Mouse (Mus musculus): ENCODE measurements at regions not wholly inside any gene's neighbourhood (a gene's known extent, or its start where the extent isn't known, plus 50 kb on each side); places are given as distances from the start of the nearest gene placed in this dataset.
"Not testable (repeated sequence)": the region's sequence is repeated elsewhere in the genome, so short reads cannot be mapped to it uniquely, and the experiment has no call there.

DNA sequence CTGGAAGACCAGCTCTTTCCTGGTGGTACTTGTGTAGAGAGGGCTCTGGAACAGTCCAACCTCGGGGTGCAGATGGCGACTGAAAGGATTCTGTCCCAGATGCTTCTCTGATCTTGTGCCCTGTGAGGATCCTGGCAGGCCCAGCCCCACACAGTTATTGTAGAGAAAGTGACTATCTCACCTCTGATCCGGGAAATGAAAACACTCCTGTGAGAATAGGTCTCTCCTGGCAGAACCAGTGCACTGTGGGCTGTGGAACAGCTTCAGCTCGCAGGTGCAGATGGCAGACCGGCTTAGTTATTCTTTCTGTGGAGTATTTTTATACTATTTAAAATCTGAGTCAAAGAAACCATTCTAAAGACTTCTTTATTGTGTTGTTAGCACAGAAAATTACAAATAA, 742.1 kb upstream of the Marcks start:
- no peak for DNase-seq (ENCODE audit: low read depth in 1 of 2, low spot score in 2 of 2)

DNA sequence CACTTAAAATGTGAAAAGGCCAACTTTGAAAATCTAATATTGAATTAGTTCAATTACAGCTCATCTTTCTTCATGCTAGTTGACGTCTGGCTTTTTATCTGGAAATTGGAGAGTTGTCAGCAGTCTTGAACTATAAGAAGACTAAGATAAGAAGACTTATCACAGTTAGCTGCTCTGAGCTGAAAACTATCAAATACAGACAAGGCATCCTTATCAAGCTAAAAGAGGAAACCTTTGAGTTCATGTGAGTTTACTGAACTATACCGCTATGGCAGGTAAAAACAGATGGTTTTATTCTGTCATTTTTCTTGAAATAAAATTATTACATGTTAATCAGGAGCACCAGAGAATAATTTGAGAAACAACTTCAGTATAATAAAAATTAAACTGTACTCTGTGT, 735.2 kb upstream of the Marcks start:
- no peak for DNase-seq (ENCODE audit: low read depth in 1 of 2, low spot score in 2 of 2)

DNA sequence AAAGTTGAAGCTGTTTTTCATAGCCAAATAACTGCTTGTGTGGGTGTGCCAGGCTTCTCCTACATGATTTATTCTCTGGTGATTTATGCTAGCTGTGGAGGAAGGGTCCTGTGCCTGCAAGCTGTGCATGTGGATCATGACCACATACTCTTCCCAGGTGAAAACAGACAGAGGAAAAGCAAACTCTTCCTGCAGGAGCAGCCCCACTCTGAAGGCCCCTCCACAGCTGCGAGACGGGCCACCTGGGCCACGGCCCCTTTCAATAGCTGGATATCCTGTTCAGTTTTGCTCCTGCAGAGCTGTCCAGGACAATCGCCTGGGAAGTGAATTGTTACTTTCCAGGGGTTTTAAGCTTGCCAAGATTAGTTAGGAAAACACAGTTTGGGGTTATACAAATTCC, 722.3 kb upstream of the Marcks start:
- no peak for DNase-seq (ENCODE audit: low read depth in 1 of 2, low spot score in 2 of 2)

DNA sequence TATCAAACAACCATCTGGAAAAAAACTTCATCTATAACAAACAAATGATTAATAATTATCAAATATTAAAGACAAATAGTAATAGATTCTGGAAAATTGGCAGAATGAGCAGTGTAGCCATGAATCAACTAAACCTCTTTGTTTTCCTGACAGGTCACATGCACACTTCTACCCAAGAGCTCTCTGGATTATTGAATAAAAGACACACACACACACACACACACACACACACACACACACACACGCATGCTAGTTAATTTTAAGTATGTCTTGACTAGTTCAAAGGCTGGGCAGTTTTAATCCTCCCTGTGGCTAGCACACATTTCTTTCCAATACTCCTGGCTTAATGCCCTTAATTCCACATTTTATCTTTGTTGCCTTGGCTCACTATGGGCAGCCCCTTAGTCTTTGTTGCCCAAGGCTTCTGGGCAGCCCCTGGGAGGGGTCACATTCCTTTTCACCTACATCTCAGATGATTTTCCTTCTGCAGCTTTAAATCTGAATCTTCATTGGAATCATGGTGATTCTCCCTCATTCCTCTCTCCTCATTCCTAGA, 710.6 kb upstream of the Marcks start:
- no peak for DNase-seq (ENCODE audit: low read depth in 1 of 2, low spot score in 2 of 2)

DNA sequence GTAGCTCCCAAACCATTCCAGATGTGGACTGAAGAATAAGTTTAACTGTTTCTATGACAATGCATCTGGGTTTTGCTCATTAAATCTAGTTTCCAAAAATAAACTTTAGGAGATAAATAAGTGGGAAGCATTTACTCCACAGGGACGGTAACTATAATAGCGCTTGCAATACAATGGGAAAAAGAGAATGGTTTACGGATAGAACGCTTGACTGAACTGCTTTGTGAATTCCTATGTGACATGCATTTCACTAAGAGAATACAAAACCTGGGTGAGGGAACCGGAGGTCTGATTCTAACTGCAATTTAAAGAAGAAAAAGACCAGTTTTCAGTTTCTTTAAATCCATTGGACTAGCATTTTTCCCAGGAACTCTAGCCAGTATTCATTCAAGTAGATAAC, 704.1 kb upstream of the Marcks start:
- no peak for DNase-seq (ENCODE audit: low read depth in 1 of 2, low spot score in 2 of 2)

DNA sequence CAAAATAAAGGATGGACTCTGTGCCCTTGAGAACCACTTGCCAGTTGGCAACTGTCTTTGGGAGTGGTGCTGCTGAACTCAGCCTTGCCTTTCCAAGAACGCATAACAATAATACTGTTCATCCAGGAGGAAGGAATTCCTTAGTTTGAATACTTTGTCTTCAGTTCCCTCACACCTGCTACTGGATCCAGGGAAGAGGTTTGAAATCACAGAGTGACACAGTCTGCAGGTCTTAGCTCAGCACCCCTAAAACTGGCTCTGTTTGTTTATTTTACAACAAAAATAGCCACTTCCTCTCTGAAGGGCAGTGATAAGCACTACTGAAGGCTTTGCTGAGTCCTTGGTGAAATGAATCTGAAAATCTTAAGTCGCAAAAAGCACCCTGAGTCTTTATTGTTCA, 703.1 kb upstream of the Marcks start:
- no peak for DNase-seq (ENCODE audit: low read depth in 1 of 2, low spot score in 2 of 2)

DNA sequence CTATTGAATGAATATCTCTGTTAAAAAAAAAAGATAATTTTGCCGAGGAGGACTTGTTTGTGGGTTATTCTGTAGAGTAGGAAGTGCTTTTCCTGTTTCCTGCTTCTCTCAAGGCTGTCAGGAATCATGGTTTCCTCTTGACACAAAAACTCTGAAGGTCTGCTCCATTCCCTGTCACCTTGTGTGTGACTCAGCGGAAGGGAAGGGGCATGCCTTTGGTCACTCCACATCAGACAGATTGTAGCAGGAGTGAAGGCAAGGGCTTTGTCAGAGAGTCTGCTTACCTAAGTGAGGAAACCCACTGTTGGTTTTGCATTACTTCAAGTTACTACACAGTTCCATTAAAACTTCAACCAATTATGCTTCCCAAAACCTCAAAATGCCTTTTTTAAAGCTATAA, 699.0 kb upstream of the Marcks start:
- no peak for DNase-seq (ENCODE audit: low read depth in 1 of 2, low spot score in 2 of 2)

DNA sequence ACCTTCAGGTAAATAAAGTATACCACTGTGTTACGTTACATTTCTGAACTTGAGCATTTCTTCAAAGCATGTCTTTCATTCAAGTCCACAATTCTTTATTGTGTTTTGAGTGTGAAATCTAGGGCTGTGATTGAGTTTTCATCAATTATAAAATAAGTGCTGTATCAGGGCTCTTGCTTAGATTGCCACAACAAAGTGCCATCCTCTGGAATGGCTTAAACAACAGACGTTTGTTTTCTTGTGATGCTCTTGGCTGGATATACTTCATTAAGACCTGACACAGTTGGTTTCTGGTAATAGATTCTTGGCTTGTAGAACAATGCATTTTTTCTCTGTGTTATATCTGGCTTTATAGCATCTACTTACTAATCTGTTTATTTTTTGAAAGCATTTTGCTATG, 674.3 kb upstream of the Marcks start:
- DNase-seq (ENCODE audit: low read depth in 1 of 2, low spot score in 2 of 2), result no peak

DNA sequence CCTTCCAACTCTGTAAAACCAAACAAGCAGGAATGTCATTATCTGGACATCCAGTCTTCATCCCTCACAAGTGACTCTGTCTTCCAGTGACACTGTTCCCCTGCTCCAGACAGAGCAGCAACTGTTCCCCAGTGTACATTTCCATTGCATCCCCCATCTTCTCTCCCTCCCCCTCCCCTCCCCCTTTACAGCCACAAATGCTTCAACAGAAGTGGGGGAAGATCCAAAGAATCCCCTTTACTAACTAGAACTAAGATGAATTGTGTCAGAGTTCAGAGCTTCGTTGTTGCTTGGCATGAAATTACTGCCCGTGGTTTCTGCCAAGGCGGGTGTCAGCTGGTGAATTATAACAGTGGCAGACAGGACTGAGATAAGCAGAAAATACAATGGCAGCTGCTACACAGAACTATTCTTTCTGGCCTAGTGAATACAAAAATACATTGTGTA, 673.7 kb upstream of the Marcks start:
- DNase-seq (ENCODE audit: low read depth in 1 of 2, low spot score in 2 of 2), result no peak

DNA sequence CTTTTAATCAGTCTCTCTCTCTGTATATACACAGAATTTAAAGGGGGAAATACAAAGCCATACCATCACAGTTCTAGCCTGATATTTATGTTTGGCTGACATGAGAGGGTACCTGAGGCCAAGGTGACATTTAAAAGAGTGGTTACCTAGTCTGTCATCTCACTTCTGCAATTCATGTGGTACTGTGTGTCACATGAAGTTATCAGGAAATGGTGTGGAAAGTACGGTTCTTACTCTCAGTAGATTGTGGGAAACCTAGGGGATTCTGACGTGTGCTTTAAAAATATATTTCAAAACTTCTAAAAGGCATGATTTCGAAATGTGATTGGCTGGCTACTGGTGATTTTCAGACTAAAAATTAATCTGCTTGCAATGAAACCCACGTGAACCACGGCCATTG, 673.1 kb upstream of the Marcks start:
- DNase-seq (ENCODE audit: low read depth in 1 of 2, low spot score in 2 of 2), result no peak

DNA sequence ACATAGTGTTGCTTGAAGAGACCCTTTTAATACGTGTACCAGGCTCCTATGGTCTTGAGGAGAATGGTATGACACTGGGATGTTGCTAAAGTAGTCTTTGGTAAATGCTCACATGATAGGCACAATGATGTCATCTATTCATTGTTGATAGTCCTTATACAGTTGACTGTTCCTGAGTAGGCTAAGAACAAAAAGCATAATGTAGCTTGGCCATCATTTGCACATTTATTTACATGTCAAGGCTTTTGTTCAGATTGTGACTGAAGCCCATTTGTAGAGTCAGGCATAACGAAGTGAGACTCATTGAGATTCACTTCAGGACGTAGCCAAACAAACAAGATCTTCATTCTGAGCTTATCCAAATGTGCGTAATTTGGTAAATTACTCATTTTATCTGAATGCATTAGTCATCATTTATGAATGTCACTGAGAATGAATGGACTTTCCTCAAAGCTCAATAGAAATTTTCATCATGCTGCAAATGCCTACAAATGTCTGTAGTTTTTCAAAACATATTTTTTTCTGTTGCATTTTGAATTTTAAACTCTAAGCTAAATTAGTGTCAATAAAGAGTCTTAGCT, 664.6 kb upstream of the Marcks start:
- no peak for DNase-seq (ENCODE audit: low read depth in 1 of 2, low spot score in 2 of 2)

DNA sequence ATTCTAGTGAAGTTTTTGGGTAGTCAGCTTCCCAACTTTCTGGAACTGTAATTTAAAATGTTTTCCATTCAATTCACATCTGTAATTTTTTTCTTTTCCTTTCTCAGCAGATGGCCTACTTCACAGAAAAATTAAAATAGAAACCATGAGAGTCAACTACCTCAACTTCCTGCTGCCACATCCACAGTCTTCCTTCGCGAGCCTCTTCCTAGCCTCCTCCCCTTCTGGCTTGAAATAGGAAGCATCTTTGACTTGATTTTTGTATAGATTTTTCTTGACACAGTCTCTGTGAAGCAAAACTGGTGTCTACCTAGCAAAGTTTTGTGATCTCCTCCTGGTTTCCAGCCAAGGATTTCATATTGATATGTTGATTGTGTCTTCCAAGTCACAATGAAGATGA, 660.7 kb upstream of the Marcks start:
- DNase-seq (ENCODE audit: low read depth in 1 of 2, low spot score in 2 of 2), result no peak

DNA sequence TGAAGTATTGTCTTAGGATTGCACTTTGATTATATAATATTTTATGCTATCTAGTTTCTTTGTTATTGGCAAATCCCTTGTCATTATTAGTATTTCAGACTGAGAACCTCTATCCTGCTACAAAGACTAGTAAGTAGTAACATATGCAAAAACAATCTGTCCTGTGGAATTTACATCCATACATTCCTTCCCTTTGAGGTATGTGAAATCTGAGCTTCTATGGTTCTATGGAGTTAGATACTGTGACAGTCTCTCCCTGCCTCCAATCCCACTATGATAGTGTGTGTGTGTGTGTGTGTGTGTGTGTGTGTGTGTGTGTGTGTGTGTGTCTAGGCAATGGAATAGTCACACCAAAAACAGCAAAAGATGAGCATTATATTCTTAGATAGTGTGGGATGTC, 659.6 kb upstream of the Marcks start:
- DNase-seq (ENCODE audit: low read depth in 1 of 2, low spot score in 2 of 2), result no peak

DNA sequence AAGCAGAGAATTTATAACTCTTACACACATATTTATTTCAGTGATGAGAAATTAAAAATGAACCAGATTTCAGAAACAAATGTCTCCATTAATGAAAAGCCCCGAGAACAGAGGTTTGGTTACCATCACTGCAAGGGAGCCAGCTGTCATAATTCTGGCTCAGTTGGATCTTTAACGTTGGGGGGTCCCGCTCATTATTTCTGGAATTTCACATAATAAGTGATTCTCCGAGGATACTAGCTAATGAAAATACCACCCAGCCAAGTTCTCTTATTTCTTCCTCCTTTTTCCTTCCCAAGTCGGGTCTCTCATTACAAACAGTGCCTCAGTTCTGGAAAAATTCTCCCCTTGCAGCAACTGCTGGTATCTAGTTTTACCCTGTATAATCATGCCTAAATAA, 659.0 kb upstream of the Marcks start:
- no peak for DNase-seq (ENCODE audit: low read depth in 1 of 2, low spot score in 2 of 2)

DNA sequence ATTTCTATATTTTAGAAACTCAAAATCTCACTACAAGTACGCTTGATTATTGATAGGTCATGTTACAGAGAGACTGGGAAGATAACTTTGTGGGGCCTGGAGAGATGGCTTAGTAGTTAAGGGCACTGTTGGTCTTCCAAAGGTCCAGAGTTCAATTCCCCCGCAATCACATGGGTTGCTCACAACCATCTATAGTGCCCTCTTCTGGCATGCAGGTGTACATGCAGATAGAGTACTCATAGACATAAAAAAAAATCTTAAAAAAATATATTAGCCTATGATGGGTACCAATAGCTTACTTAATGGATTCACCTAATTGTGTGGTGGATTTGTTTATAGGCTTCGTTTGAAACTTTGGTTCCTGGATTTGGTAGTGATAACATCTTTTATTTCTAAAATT, 654.2 kb upstream of the Marcks start:
- no peak for DNase-seq (ENCODE audit: low read depth in 1 of 2, low spot score in 2 of 2)

DNA sequence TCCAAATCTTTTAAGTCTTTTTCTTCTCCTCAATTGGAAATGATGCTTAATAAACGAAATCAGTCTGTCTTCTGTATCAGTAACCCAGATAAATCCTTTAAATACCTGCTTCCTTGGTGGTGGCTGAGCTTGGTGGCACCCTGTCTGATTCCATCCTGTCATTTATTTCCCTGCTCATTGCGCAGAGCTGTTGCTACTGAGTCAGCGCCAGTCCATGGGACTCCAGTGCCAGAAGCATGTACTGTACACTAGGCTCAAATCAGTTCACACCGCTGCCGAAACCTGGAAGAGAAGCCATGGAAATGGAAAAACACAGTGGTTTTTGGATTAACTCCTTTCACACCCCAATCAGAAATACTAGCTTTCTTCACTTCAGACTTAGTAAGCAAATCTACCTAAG, 649.3 kb upstream of the Marcks start:
- no peak for DNase-seq (ENCODE audit: low read depth in 1 of 2, low spot score in 2 of 2)

DNA sequence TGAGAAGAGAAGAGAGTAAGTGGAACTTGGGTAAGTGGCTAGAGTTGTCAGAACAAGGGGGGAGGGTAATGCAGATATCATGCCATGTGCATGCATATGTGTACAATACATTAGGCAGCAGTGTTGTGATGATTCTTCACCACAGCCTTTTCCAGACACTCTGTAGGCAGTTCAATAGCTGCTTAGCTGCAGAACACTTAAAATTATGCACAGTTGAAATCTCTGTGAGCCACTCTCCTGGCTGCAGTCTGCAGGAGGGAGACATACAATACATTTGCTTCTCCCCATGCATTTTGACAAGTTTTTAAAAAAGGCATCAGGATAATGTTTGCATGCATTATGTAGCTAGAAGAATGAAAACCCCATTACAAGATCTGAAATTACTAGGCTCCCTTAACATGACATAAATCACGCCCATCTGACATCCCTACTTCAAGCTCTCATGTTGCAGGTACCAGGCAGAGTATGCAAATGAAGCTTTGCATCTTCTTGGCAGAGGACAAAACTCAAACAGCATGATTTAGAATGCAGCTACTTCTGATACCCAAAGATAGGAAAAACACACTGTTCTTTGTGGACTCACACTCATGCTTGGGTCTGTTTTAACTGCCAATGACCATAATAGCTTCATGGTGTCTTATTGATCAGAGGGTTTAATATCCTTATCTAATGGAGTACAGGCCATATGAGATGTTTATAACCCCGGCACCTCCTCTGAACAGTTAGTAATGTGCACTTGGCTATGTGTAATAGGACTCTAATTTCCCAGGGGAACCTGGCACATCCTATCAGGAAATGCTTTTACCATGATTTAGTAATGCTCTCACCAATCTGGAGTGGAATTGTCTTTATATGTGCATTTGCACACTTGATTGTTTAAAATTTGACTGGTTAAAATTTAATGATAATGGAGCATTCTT, 640.9 kb upstream of the Marcks start:
- no peak for DNase-seq (ENCODE audit: low read depth in 1 of 2, low spot score in 2 of 2)

DNA sequence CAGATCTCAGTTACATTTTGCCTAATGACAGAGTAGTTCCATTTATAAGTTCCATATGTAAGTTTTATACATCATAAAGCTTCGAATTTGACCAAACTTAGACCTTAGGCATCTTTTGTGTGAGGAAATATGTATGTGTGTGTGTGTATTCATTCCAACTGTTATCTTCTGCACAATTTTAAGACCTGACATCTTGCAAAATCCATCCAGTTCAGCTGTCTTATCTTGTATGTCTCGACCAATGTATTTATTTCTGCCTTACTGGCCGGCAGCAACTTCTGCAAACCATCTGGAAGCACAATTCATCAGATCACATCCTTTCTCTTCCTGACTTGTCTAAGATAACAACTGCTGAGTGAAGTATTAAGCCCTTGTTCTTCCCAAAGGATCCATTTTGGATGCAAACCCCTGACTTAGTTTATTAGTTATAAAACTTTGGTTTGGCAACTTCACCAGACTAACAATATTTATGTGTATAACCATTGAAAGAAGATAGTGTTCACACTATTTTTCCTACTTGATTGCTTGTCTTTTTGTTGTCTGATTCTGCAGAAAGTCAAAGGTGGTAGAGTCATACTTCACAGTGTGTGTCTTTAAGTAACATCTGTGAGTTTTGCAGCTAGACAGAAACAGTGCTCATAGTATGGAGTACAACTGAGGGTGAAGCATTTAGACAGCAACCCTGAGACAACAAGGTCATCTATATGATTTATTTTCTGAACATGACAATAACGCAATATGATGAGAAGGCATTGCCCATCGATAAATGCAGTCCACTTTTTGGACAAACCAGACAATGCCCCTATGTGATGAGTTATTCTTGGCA, 622.0 kb upstream of the Marcks start:
- DNase-seq (ENCODE audit: low read depth in 1 of 2, low spot score in 2 of 2), result no peak

DNA sequence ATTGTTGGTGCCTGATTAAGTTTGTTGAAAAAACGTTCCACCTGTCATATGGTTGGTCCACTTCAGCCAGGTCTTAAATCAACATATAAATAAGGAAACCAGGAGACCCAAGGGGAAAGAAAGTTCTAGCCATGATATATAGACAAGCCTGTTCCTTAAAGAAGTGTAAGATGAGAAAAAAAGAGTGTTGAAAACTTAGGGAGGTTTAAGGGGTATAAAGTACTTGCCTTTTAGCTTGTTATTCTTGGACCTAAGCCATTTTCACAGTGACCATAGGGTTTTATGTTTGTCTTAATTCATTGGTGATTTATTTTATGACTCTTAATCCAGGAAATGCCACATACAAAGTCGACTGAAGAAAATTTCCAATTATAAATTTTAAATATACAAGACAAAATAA, 602.9 kb upstream of the Marcks start:
- no peak for DNase-seq (ENCODE audit: low read depth in 1 of 2, low spot score in 2 of 2)

DNA sequence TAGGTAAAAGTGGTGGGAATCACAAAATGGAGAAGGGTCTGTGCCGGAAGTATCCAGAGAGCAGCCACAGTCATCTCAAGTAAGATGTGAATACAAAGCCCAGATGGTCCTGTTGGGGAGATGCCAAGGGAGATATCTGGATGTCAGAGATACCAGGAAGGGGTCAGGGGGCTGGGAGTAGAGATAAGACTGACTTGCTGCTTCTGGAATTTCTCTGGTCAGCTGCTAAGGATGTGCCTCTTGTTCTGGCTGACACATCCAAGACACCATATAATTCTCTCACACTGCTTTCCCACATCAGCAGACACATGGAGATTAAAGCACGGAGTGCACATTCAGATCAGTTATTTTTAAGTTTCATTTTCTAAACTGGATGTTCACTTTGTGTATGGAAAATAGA, 600.3 kb upstream of the Marcks start:
- no peak for DNase-seq (ENCODE audit: low read depth in 1 of 2, low spot score in 2 of 2)

DNA sequence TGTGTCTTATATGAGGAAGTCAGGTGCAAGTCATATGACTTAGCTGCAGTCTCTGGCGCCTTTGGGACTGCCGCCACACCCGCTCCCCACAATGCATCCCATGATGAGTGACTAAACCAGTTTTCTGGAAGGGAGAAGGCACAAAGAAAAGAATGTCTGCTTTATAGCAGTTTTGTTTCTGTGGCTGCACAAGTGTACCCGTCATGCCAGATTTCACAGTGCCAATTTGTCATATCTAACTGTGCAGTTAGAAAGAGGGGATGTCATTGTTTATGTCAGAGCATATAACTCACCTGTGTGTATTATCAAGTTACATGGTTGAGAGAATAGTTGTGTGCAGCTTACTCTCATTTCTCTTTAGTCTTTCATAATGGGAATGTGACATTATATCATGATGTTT, 586.9 kb upstream of the Marcks start:
- DNase-seq (ENCODE audit: low read depth in 1 of 2, low spot score in 2 of 2), result no peak

DNA sequence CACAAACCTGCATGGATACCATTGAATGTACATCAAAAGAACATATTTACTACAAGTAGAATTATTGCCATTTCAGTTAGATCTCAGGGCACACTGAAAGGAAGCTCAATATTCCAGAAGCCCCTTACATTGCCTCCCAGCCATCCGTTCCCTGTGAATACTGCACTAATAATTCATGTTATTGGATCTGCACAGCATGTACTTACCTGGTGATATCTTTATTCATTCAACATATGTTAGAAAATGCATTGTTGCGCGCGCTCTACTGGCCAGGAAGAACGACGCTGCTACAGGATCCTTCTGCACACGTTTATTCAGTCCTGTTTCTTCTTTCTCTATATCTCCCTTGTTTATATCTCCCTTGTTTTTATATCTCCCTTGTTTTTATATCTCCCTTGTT, 586.3 kb upstream of the Marcks start:
- not testable (repeated sequence) for DNase-seq (ENCODE audit: low read depth in 1 of 2, low spot score in 2 of 2)
